Mouse (Mus musculus) adrenal gland, postnatal 14 days (tissue): ENCODE measurements around the gene Rbmxl1. TPM values are rescaled to one million over a fixed set of nuclear protein-coding genes. Genes with fewer than 3 reads are reported as not detected.

Source experiments
- DNase-seq: peaks from one replicate; pipeline ENCODE4 v3.0.0; 2021; ENCODE audit warnings: mixed read lengths
- total RNA-seq: library from RNA; stranded (reverse); gene quantifications from 2 replicates; pipeline ENCODE4 v1.2.3, GENCODE M21; 2021

Rbmxl1 gene
- total RNA-seq, 1 experiment from 2014 or later: 59.8 TPM

DNA sequence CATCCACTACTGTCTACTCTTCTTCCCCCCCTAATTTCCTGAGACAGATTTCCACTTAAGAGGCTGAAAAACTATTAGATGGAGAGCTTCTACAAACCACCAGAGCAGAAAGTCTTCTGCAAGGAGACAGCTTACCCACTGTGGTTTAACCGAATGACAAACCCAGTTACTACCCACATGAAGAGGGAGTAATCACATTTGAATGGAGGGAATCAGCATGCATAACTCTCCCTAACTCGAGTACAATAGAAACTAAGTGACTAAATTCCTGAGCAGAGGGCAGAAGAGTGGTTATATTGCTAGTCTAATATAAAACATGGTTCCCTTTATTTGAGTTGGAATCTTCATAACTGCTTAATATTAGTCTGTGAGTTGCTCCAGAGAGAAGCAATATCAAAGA is 15.7 kb downstream of the Rbmxl1 start:
- no peak for DNase-seq

DNA sequence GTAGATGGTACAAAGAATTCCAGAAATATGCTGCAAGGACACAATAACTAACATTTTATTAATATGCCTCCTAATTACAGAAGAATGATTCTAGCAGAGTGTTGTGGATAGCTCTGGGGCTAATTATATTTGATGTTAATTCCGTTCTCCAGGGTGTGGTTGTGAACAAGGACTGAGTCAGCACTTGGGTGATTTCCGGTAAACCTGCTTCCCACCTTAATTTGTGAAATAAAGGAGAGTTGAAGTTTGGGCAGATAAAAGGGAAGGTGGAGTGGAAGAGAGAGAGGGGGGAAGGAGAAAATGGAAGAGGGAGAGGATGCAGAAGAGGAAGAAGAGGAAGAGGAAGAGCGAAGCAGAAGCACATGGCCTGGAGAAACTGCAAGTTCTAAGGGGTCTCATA is 19.0 kb downstream of the Rbmxl1 start:
- DNase-seq: no peak

DNA sequence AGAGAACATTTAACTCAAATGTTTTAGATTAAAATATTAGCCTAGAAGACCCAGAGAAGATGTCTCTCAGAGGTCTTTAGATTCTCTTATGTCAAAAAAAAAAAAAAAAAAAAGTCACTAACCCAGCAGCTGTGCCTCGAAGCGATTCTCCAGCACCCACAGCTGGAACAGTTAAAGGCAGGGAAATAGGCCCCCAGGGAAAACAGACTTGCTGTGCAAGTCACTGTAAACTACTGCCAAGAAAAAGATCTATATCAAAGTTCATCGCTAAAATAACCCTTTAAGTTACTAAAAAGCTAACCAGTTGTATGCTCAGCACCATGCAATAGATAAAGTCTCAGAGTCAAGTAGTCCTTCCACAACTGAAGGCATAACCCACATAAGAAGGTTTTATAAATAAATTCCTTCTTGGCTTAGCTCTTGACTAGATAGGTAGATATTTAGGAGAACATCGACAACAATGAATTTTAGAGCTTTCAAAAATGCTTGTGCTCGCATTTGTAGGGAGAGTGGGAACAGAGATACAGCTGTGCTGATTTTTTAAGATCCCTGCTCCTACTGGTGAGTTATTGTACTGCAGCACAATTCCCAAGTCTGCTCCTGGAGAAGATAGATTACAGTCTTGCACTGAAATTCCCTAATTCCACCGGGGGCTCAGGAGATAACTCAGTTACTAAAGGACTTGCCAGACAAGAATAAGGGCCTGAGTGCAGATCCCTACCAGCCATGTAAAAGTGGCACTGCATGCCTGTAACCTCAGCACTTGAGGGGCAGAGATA is 31.5 kb downstream of the Rbmxl1 start:
- DNase-seq: peak; percentile 5

DNA sequence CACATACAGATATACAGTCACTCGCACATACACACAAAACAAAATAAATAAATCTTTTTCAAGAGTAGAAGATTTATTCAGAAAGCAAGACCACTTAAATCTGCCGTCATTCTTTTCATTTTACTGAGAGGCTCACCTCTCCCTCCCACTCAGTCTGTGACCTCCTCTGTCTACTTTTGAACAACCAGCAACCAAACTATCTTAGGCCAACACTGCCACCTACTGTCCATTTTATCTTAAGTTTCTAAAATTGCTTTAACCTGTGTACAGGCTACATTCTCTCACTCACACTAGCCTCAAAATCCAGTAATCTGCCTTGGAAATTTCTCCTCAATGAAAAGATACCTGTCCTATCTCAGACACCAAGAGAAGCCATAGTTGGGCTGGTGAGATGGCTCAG is 40.8 kb downstream of the Rbmxl1 start:
- DNase-seq: no peak

DNA sequence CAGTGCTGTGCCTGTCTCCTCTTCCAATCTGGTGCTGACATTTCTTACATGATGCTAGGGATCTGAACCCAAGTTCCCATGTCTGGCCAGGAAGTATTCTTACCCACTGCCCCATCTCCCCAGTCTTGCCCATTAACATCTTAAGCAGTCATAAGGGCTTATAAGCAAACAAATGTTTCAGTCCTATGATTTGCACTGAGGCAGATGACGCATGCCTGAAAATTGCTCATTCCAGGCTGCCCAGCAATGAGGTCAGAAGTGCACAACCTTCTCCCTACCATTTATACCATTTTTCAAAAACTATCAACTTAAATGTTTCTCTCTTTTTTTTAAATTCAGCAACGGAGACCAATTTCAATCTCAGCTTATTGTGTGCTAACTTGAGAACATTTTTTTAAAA is 44.8 kb downstream of the Rbmxl1 start:
- no peak for DNase-seq

DNA sequence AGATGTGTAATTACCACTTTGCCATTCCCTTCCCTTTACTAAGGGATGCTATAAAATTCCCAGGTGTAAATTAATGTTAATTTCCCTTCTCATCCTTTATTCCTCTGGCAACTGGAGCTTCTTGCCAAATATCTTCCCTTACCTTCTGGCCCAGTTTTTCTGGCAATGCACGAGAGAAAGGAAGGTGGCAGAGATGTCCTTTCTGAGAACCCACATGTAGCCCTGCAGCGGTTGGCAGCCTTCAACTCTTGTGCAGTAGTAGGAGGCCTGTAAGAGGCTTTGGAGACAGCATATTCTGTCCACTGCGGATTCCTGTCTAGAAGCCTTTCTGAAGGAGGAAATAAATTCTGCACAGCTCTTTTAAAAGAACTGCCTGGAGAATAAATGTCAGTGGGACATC is 52.3 kb downstream of the Rbmxl1 start:
- DNase-seq: no peak

Other genes starting within 250 kb of the Rbmxl1 start
- gene Pou4f2, start 72.3 kb downstream of the Rbmxl1 start, total RNA-seq: not detected in 2 replicates
- gene Slc10a7, start 448 bp upstream of the Rbmxl1 start, total RNA-seq: 16.6 and 19.8 TPM in 2 replicates